Mouse (Mus musculus) stomach, postnatal 0 days (tissue): ENCODE measurements around the gene Lipt1. TPM values are rescaled to one million over a fixed set of nuclear protein-coding genes. Genes with fewer than 3 reads are reported as not detected.
A peak's percentile ranks its signal among the peaks of the same experiment; 100 is the strongest.

ENCODE experiments used
- ATAC-seq: fragments of 200-750 bp; cut with Nextera tagmentation; 2 replicates; pipeline ENCODE4 v1.8.0; 2017; ENCODE audit not compliant: low FRiP score, low TSS enrichment
- DNase-seq: peaks from one replicate; pipeline ENCODE4 v3.0.0-alpha.2; 2016; ENCODE audit warnings: low spot score
- H3K27ac ChIP-seq: fragments of 300-500 bp; sonication (generic); replicated peaks from 2 replicates; pipeline ENCODE4 v1.5.1; 2014; ENCODE audit warnings: mild to moderate bottlenecking, control low read depth
- H3K27me3 ChIP-seq: fragments of 300-500 bp; sonication (generic); 2 replicates; pipeline ENCODE4 v1.6.1; 2014; ENCODE audit warnings: low read length; ENCODE audit not compliant: control insufficient read depth, insufficient read depth
- H3K36me3 ChIP-seq: fragments of 300-500 bp; sonication (generic); 2 replicates; pipeline ENCODE4 v1.6.1; 2014; ENCODE audit warnings: low read length, mixed read lengths; ENCODE audit not compliant: control insufficient read depth, insufficient read depth
- H3K4me1 ChIP-seq: fragments of 300-500 bp; sonication (generic); replicated peaks from 2 replicates; pipeline ENCODE4 v1.6.1; 2014; ENCODE audit warnings: antibody characterized with exemption; ENCODE audit not compliant: control insufficient read depth, insufficient read depth
- H3K4me2 ChIP-seq: fragments of 300-500 bp; sonication (generic); replicated peaks from 2 replicates; pipeline ENCODE4 v1.6.1; 2014; ENCODE audit warnings: low read depth, mild to moderate bottlenecking, control low read depth, moderate library complexity
- H3K4me3 ChIP-seq: fragments of 300-500 bp; sonication (generic); 2 replicates; pipeline ENCODE4 v1.5.1; 2014; ENCODE audit warnings: low read depth, low read length, control low read depth
- H3K9ac ChIP-seq: fragments of 300-500 bp; sonication (generic); 2 replicates; pipeline ENCODE4 v1.6.1; 2014; ENCODE audit warnings: mild to moderate bottlenecking, low read length, control low read depth, mixed read lengths
- H3K9me3 ChIP-seq: fragments of 300-500 bp; sonication (generic); 2 replicates; pipeline ENCODE4 v1.6.1; 2016; ENCODE audit warnings: low read length; ENCODE audit not compliant: control insufficient read depth
- CTCF ChIP-seq: IDR thresholded peaks from 2 replicates; pipeline ENCODE4 v1.5.1; 2016; ENCODE audit warnings: antibody characterized with exemption, low read depth, mild to moderate bottlenecking, moderate library complexity
- EP300 ChIP-seq: optimal IDR thresholded peaks from 2 replicates; pipeline ENCODE3; 2016; ENCODE audit warnings: antibody characterized with exemption
- WGBS: fragments of 180-500 bp; shearing (Covaris S2); extraction: QIAGEN DNeasy Blood & Tissue Kit; methylation state at CpG from one replicate; pipeline ENCODE4 v1.1.7; 2014; 5-methylcytosine and 5-hydroxymethylcytosine counted together
- polyA plus RNA-seq: library from polyadenylated mRNA; unstranded; fragments of >200 nt; fragmentation: Nextera tagmentation; extraction: Ambion mirVana; gene quantifications from 2 replicates; pipeline ENCODE4 v1.2.1, GENCODE M21; 2015

Lipt1 gene
- polyA plus RNA-seq: 6.6 and 7.1 TPM in 2 replicates

GRCm38 (mm10) chr1:37871704-37872103 is at the start of gene Lipt1:
Gene Lipt1, plus strand, starts transcription at chr1:37871738.
- DNase-seq: peak; percentile 48
- no peaks in the 10 kb centered on the region for H3K4me1 ChIP-seq
- peak; percentile 71 for ATAC-seq
- 7% methylated on average over 7 of the region's 7 CpGs for WGBS
- TF ChIP-seq CTCF: no peak
- TF ChIP-seq EP300: no peak
- no peaks in the 10 kb centered on the region for H3K27me3 ChIP-seq
- peak within 1 kb of the TSS; percentile 49 for H3K9ac ChIP-seq
- peak within 1 kb of the TSS; percentile 64 for H3K4me2 ChIP-seq
- H3K36me3 ChIP-seq: peaks cover 8% of the 10 kb centered on the region
- H3K27ac ChIP-seq: peak within 1 kb of the TSS; percentile 86
- peak within 1 kb of the TSS; percentile 52 for H3K4me3 ChIP-seq
- no peaks in the 10 kb centered on the region for H3K9me3 ChIP-seq

GRCm38 (mm10) chr1:37831681-37832080 is 39.9 kb upstream of the Lipt1 start:
- no peak for DNase-seq
- Histone ChIP-seq H3K4me3 (no peak overlapping the region), H3K4me2 (no peak overlapping the region), H3K27ac (no peak overlapping the region), H3K9me3 (no peaks in the 10 kb centered on the region), H3K36me3 (no peaks in the 10 kb centered on the region; the same call in 1 of the 2 replicates), H3K4me1 (no peaks in the 10 kb centered on the region), H3K9ac (no peak overlapping the region), H3K27me3 (no peaks in the 10 kb centered on the region)
- ATAC-seq: no peak
- TF ChIP-seq EP300: no peak
- TF ChIP-seq CTCF: no peak
- WGBS: 69% methylated on average over 2 of the region's 2 CpGs

GRCm38 (mm10) chr1:37846878-37847277 is 24.7 kb upstream of the Lipt1 start:
- Histone ChIP-seq H3K9ac (no peak overlapping the region), H3K27ac (no peak overlapping the region), H3K4me3 (no peak overlapping the region), H3K4me2 (no peak overlapping the region), H3K4me1 (no peaks in the 10 kb centered on the region), H3K9me3 (no peaks in the 10 kb centered on the region), H3K36me3 (no peaks in the 10 kb centered on the region), H3K27me3 (no peaks in the 10 kb centered on the region)
- TF ChIP-seq EP300 (no peak), CTCF (no peak)
- ATAC-seq (no peak), DNase-seq (no peak)
- WGBS: 53% methylated on average over 8 of the region's 8 CpGs

GRCm38 (mm10) chr1:37850696-37851095 is 20.8 kb upstream of the Lipt1 start:
- WGBS: 53% methylated on average over 2 of the region's 2 CpGs

GRCm38 (mm10) chr1:37864511-37865400 is 6.8 kb upstream of the Lipt1 start:
- no peaks in the 10 kb centered on the region for H3K4me1 ChIP-seq
- H3K4me2 ChIP-seq: peak overlapping the region; percentile 90
- H3K27ac ChIP-seq: peak overlapping the region; percentile 87
- no peaks in the 10 kb centered on the region for H3K36me3 ChIP-seq
- ATAC-seq (peak; percentile 99), DNase-seq (peak; percentile 100)
- H3K9ac ChIP-seq: peak overlapping the region; percentile 67
- TF ChIP-seq EP300 (no peak), CTCF (peak; percentile 71)
- H3K4me3 ChIP-seq: peak overlapping the region; percentile 63
- no peaks in the 10 kb centered on the region for H3K9me3 ChIP-seq
- no peaks in the 10 kb centered on the region for H3K27me3 ChIP-seq
- WGBS: under 1% methylated on average over 81 of the region's 90 CpGs

More at GRCm38 (mm10) chr1:37850696-37851095, 20.8 kb upstream of the Lipt1 start:
- TF ChIP-seq EP300: no peak
- no peak for TF ChIP-seq CTCF
- ATAC-seq (no peak), DNase-seq (no peak)
- Histone ChIP-seq H3K36me3 (no peaks in the 10 kb centered on the region), H3K9me3 (no peaks in the 10 kb centered on the region), H3K27ac (no peak overlapping the region), H3K4me1 (no peaks in the 10 kb centered on the region), H3K4me3 (no peak overlapping the region), H3K27me3 (no peaks in the 10 kb centered on the region), H3K4me2 (no peak overlapping the region), H3K9ac (no peak overlapping the region)
